Mouse (Mus musculus): ENCODE data around the gene Tbx6.

Tbx6 gene

GRCm38 (mm10) chr7:126815726-126816222, 34.5 kb downstream of the Tbx6 start:
- DNase-seq (ENCODE audit: low read depth, low spot score): no peak

- no peak for DNase-seq (ENCODE audit: low read depth, low spot score)
Observed at GRCm38 (mm10) chr7:126816494-126816893, 35.2 kb downstream of the Tbx6 start.

GRCm38 (mm10) chr7:126817595-126817994, 36.3 kb downstream of the Tbx6 start:
- peak; percentile 59 for DNase-seq (ENCODE audit: low read depth, low spot score)

GRCm38 (mm10) chr7:126818818-126819217, 37.5 kb downstream of the Tbx6 start:
- no peak for DNase-seq (ENCODE audit: low read depth, low spot score)

GRCm38 (mm10) chr7:126821835-126822511, 40.7 kb downstream of the Tbx6 start:
- DNase-seq (ENCODE audit: low read depth, low spot score): peak; percentile 86

- no peak for DNase-seq (ENCODE audit: low read depth, low spot score)
Observed at GRCm38 (mm10) chr7:126822741-126823140, 41.5 kb downstream of the Tbx6 start.

- DNase-seq (ENCODE audit: low read depth, low spot score): no peak
Observed at GRCm38 (mm10) chr7:126823202-126823711, 42.0 kb downstream of the Tbx6 start.

GRCm38 (mm10) chr7:126823940-126824339, 42.7 kb downstream of the Tbx6 start:
- no peak for DNase-seq (ENCODE audit: low read depth, low spot score)

GRCm38 (mm10) chr7:126825403-126825802, 44.1 kb downstream of the Tbx6 start:
- DNase-seq (ENCODE audit: low read depth, low spot score): no peak

- no peak for DNase-seq (ENCODE audit: low read depth, low spot score)
Observed at GRCm38 (mm10) chr7:126825952-126826351, 44.7 kb downstream of the Tbx6 start.

GRCm38 (mm10) chr7:126831539-126831938, 50.3 kb downstream of the Tbx6 start, which contains the start of gene 4930451I11Rik:
TSS of gene 4930451I11Rik (minus strand) at chr7:126831639.
- no peak for DNase-seq (ENCODE audit: low read depth, low spot score)

- peak; percentile 97 for DNase-seq (ENCODE audit: low read depth, low spot score)
Observed at GRCm38 (mm10) chr7:126832036-126832598, 50.8 kb downstream of the Tbx6 start.

- DNase-seq (ENCODE audit: low read depth, low spot score): no peak
Observed at GRCm38 (mm10) chr7:126833294-126833693, 52.0 kb downstream of the Tbx6 start.

Data from ZHBTc4 (cell line).